ENCODE assay signal across 8 mouse cellular contexts in genomic region chr17:27819011-27819410, GRCm38 (mm10). TPM values are rescaled to one million over a fixed set of nuclear protein-coding genes. Genes with fewer than 3 reads are reported as not detected.
DNase-seq lines count a peak whose midpoint lies in the region; ATAC-seq and TF ChIP-seq lines count a peak whose summit lies in the region.

No protein-coding gene starts in this region.

- in situ Hi-C loops in CH12.LX (cut with MboI; ENCODE audit: low pct_ligation_motif_present, low pct_unique_long_range_greater_than_20kb, low sequenced_read_pairs), result loop anchor here (5.0 kb wide), 1 partner anchor 37 kb away; no protein-coding TSS in a partner anchor

- peak overlapping the region; percentile 96 for H3K9ac ChIP-seq in heart, embryonic 11.5 days (ENCODE audit: low read depth, low read length)
- H3K9ac ChIP-seq in CH12.LX (ENCODE audit: insufficient read depth, low read depth), result peak overlapping the region; percentile 88
- H3K9ac ChIP-seq in forebrain, embryonic 13.5 days, result peak overlapping the region; percentile 98
- peak overlapping the region; percentile 94 for H3K9ac ChIP-seq in liver, embryonic 14.5 days (replicated peaks)

- TF ChIP-seq EP300 in CH12.LX (IDR thresholded peaks at IDR 0.05; ENCODE audit: low read length), result no peak
- TF ChIP-seq EP300 in liver, embryonic 14.5 days (IDR thresholded peaks at IDR 0.05; ENCODE audit: low read depth), result no peak

- no peak for TF ChIP-seq POLR2A in CH12.LX (IDR thresholded peaks at IDR 0.05; ENCODE audit: low read depth, low read length)

- no peak for TF ChIP-seq RAD21 in CH12.LX (IDR thresholded peaks at IDR 0.05; ENCODE audit: low read depth, low read length)

- H3K27me3 ChIP-seq in heart, embryonic 11.5 days (ENCODE audit: control insufficient read depth, insufficient read depth, low read length), result no peaks in the 10 kb centered on the region
- H3K27me3 ChIP-seq in CH12.LX (replicated peaks), result no peaks in the 10 kb centered on the region
- H3K27me3 ChIP-seq in forebrain, embryonic 13.5 days, result no peaks in the 10 kb centered on the region
- no peaks in the 10 kb centered on the region for H3K27me3 ChIP-seq in liver, embryonic 14.5 days (ENCODE audit: control insufficient read depth, insufficient read depth, low read length)

- peaks cover 45% of the 10 kb centered on the region for H3K79me2 ChIP-seq in CH12.LX (replicated peaks; ENCODE audit: control insufficient read depth, extremely low read depth, insufficient read depth, poor library complexity, severe bottlenecking)

- H3K4me1 ChIP-seq in heart, embryonic 11.5 days (ENCODE audit: control insufficient read depth, insufficient read depth, low read length), result peaks cover 19% of the 10 kb centered on the region
- H3K4me1 ChIP-seq in CH12.LX (ENCODE audit: control insufficient read depth in 1 of 2, insufficient read depth in 2 of 2), result peaks cover 3 to 53% of the 10 kb centered on the region in 2 experiments
- H3K4me1 ChIP-seq in forebrain, embryonic 13.5 days, result peaks cover 29% of the 10 kb centered on the region
- H3K4me1 ChIP-seq in liver, embryonic 14.5 days (replicated peaks; ENCODE audit: control insufficient read depth in 2 of 2, insufficient read depth in 2 of 2, low read length in 1 of 2), result peaks cover 21 to 36% of the 10 kb centered on the region in 2 experiments

- H3K27ac ChIP-seq in heart, embryonic 11.5 days (ENCODE audit: low read depth, low read length), result peak overlapping the region; percentile 79
- no peak overlapping the region for H3K27ac ChIP-seq in CH12.LX (ENCODE audit: insufficient read depth, low read depth)
- H3K27ac ChIP-seq in forebrain, embryonic 13.5 days, result no peak overlapping the region
- H3K27ac ChIP-seq in liver, embryonic 14.5 days, result peak overlapping the region; percentile 85

- peak overlapping the region; percentile 98 for H3K4me2 ChIP-seq in heart, embryonic 11.5 days
- peak overlapping the region; percentile 83 for H3K4me2 ChIP-seq in CH12.LX (ENCODE audit: insufficient read depth, low read depth, poor library complexity, severe bottlenecking)
- H3K4me2 ChIP-seq in forebrain, embryonic 13.5 days, result peak overlapping the region; percentile 98
- H3K4me2 ChIP-seq in liver, embryonic 14.5 days (ENCODE audit: low read depth), result peak overlapping the region; percentile 97

- DNase-seq in heart, postnatal 14 days, result no peak
- DNase-seq in CH12.LX (ENCODE audit: extremely low read depth), result no peak
- no peak for DNase-seq in liver, embryonic 14.5 days (ENCODE audit: low read depth in 3 of 3, low spot score in 3 of 3)
- no peak for DNase-seq in c-Kit-positive CD71-positive TER-119-positive erythroid progenitor cells, embryonic 14.5 days (ENCODE audit: low spot score)
- no peak for DNase-seq in spleen, adult 12 weeks (ENCODE audit: low spot score)
- DNase-seq in adrenal gland, postnatal 14 days, result no peak

- WGBS in heart, embryonic 11.5 days (ENCODE audit: insufficient replicate concordance), result 16% methylated on average over 7 of the region's 7 CpGs
- WGBS in forebrain, embryonic 13.5 days, result 21% methylated on average over 7 of the region's 7 CpGs
- 20% methylated on average over 7 of the region's 7 CpGs for WGBS in liver, embryonic 14.5 days (ENCODE audit: insufficient replicate concordance)

- no peak for ATAC-seq in heart, embryonic 11.5 days (replicated peaks; ENCODE audit: insufficient number of reproducible peaks, low FRiP score, low TSS enrichment)
- no peak for ATAC-seq in forebrain, embryonic 13.5 days
- no peak for ATAC-seq in liver, embryonic 14.5 days (ENCODE audit: insufficient read depth)

- H3K9me3 ChIP-seq in heart, embryonic 11.5 days (replicated peaks; ENCODE audit: control insufficient read depth, low read length), result no peaks in the 10 kb centered on the region
- no peaks in the 10 kb centered on the region for H3K9me3 ChIP-seq in CH12.LX (replicated peaks; ENCODE audit: low read length)
- H3K9me3 ChIP-seq in forebrain, embryonic 13.5 days (replicated peaks), result no peaks in the 10 kb centered on the region
- no peaks in the 10 kb centered on the region for H3K9me3 ChIP-seq in liver, embryonic 14.5 days (ENCODE audit: control insufficient read depth, low read length)

- TF ChIP-seq CTCF in CH12.LX (conservative IDR thresholded peaks at IDR 0.05 in 1 of 2, IDR thresholded peaks at IDR 0.05 in 1 of 2; ENCODE audit: low read depth in 2 of 2, low read length in 2 of 2), result no peak
- TF ChIP-seq CTCF in liver, embryonic 14.5 days (IDR thresholded peaks at IDR 0.05; ENCODE audit: low read depth), result no peak

- dilution Hi-C loops in CH12.LX (cut with MboI; ENCODE audit: extremely low pct_ligation_motif_present, extremely low pct_unique_long_range_greater_than_20kb, low sequenced_read_pairs), result no loop called here

- H3K4me3 ChIP-seq in heart, embryonic 11.5 days (ENCODE audit: low read depth, low read length), result peak overlapping the region; percentile 95
- peak overlapping the region; percentile 79 to 98 (median 85) for H3K4me3 ChIP-seq in CH12.LX (replicated peaks in 1 of 3; ENCODE audit: low read depth in 2 of 3, low read length in 2 of 3, poor library complexity in 1 of 3)
- H3K4me3 ChIP-seq in forebrain, embryonic 13.5 days, result peak overlapping the region; percentile 98
- H3K4me3 ChIP-seq in liver, embryonic 14.5 days (ENCODE audit: insufficient read depth in 1 of 2, low read depth in 2 of 2, low read length in 2 of 2), result peak overlapping the region; percentile 84 to 86

- H3K36me3 ChIP-seq in heart, embryonic 11.5 days (ENCODE audit: control insufficient read depth, insufficient read depth, low read length), result no peaks in the 10 kb centered on the region
- H3K36me3 ChIP-seq in CH12.LX (replicated peaks in 1 of 2; ENCODE audit: control insufficient read depth in 1 of 2, insufficient read depth in 1 of 2, low read length in 1 of 2), result peaks cover 0 to 16% of the 10 kb centered on the region in 2 experiments
- H3K36me3 ChIP-seq in forebrain, embryonic 13.5 days (ENCODE audit: poor library complexity, severe bottlenecking), result no peaks in the 10 kb centered on the region
- no peaks in the 10 kb centered on the region for H3K36me3 ChIP-seq in liver, embryonic 14.5 days (replicated peaks; ENCODE audit: control insufficient read depth, insufficient read depth, low read depth)

- intact Hi-C loops in heart, postnatal 14 days (cut with DNase I), result no loop called here

TF ChIP-seq in CH12.LX, 34 proteins besides CTCF, POLR2A, EP300 and RAD21:
- TF ChIP-seq CHD1 (IDR thresholded peaks at IDR 0.05; ENCODE audit: low read depth, low read length) (no peak), NELFE (IDR thresholded peaks at IDR 0.05; ENCODE audit: low read depth, low read length) (no peak), BHLHE40 (IDR thresholded peaks at IDR 0.05; ENCODE audit: low read depth, low read length) (no peak), MAZ (IDR thresholded peaks at IDR 0.05; ENCODE audit: low read depth, low read length) (no peak), CHD2 (IDR thresholded peaks at IDR 0.05; ENCODE audit: low read length) (no peak), MAX (IDR thresholded peaks at IDR 0.05; ENCODE audit: low read length) (no peak), HCFC1 (IDR thresholded peaks at IDR 0.05; ENCODE audit: low read depth, low read length) (no peak), JUND (conservative IDR thresholded peaks at IDR 0.05; ENCODE audit: low read depth, low read length) (no peak), NRF1 (IDR thresholded peaks at IDR 0.05; ENCODE audit: low read depth, low read length) (no peak), UBTF (IDR thresholded peaks at IDR 0.05; ENCODE audit: low read depth, low read length) (no peak), USF1 (IDR thresholded peaks at IDR 0.05; ENCODE audit: low read depth, low read length) (no peak), MEF2A (IDR thresholded peaks at IDR 0.05; ENCODE audit: borderline replicate concordance, low read depth, low read length) (no peak), ZNF384 (IDR thresholded peaks at IDR 0.05; ENCODE audit: low read depth, low read length) (no peak), JUN (IDR thresholded peaks at IDR 0.05; ENCODE audit: insufficient read depth, low read depth, low read length) (no peak), KAT2A (IDR thresholded peaks at IDR 0.05; ENCODE audit: insufficient replicate concordance, low read length) (no peak), ZKSCAN1 (IDR thresholded peaks at IDR 0.05; ENCODE audit: borderline replicate concordance, low read depth, low read length) (no peak)
TF ChIP-seq in CH12.LX: peak in this region for 0.

RNA-seq across cellular contexts. Expression of gene D17Wsu92e, which starts 1.4 kb away (rescaled TPM):
- 11.8 and 12.5 TPM in 2 replicates for polyA plus RNA-seq in heart, embryonic 11.5 days (2014; fragmentation: Nextera tagmentation; extraction: Ambion mirVana)
- total RNA-seq in heart, postnatal 14 days (2021), result 100 to 1,000 TPM; 114 to 117 TPM
- total RNA-seq in CH12.LX (2012; rRNA removed) (44.2 and 46.4 TPM in 2 replicates), CH12.LX (2014; rRNA removed) (33.1 and 34.9 TPM in 2 replicates)
- polyA plus RNA-seq in CH12.LX (2012; ENCODE audit: insufficient read length, low read depth), result 70.8 and 73.5 TPM in 2 replicates
- 9.1 and 11.3 TPM in 2 replicates for polyA plus RNA-seq in forebrain, embryonic 13.5 days (2015; fragmentation: Nextera tagmentation; extraction: Ambion mirVana)
- 20.6 and 24.2 TPM in 2 replicates for polyA plus RNA-seq in liver, embryonic 14.5 days (2012; rRNA removed)
- polyA plus RNA-seq in liver, embryonic 14.5 days (2014; fragmentation: Nextera tagmentation; extraction: Ambion mirVana), result 10.7 and 14.1 TPM in 2 replicates
- 142 and 151 TPM in 2 replicates for total RNA-seq in adrenal gland, postnatal 14 days (2021)

RNA-seq across cellular contexts. Expression of gene Snrpc, which starts 18.9 kb away (rescaled TPM):
- 226 and 242 TPM in 2 replicates for polyA plus RNA-seq in heart, embryonic 11.5 days (2014; fragmentation: Nextera tagmentation; extraction: Ambion mirVana)
- 10 to 100 TPM; 61.8 to 70.0 TPM for total RNA-seq in heart, postnatal 14 days (2021)
- total RNA-seq in CH12.LX (2012; rRNA removed) (154 and 173 TPM in 2 replicates), CH12.LX (2014; rRNA removed) (165 and 171 TPM in 2 replicates)
- polyA plus RNA-seq in CH12.LX (2012; ENCODE audit: insufficient read length, low read depth), result 184 and 194 TPM in 2 replicates
- 381 and 396 TPM in 2 replicates for polyA plus RNA-seq in forebrain, embryonic 13.5 days (2015; fragmentation: Nextera tagmentation; extraction: Ambion mirVana)
- 85.1 and 105 TPM in 2 replicates for polyA plus RNA-seq in liver, embryonic 14.5 days (2012; rRNA removed)
- polyA plus RNA-seq in liver, embryonic 14.5 days (2014; fragmentation: Nextera tagmentation; extraction: Ambion mirVana), result 145 and 150 TPM in 2 replicates
- 93.1 and 94.6 TPM in 2 replicates for total RNA-seq in adrenal gland, postnatal 14 days (2021)

RNA-seq across cellular contexts. Expression of gene Uhrf1bp1, which starts 37.2 kb away (rescaled TPM):
- 3.8 and 4.1 TPM in 2 replicates for polyA plus RNA-seq in heart, embryonic 11.5 days (2014; fragmentation: Nextera tagmentation; extraction: Ambion mirVana)
- 10 to 100 TPM; 14.3 to 18.7 TPM for total RNA-seq in heart, postnatal 14 days (2021)
- total RNA-seq in CH12.LX (2012; rRNA removed) (9.8 and 13.1 TPM in 2 replicates), CH12.LX (2014; rRNA removed) (5.7 and 6.0 TPM in 2 replicates)
- polyA plus RNA-seq in CH12.LX (2012; ENCODE audit: insufficient read length, low read depth), result 12.2 and 13.6 TPM in 2 replicates
- polyA plus RNA-seq in forebrain, embryonic 13.5 days (2015; fragmentation: Nextera tagmentation; extraction: Ambion mirVana), result 4.7 and 5.5 TPM in 2 replicates
- 2.9 and 3.1 TPM in 2 replicates for polyA plus RNA-seq in liver, embryonic 14.5 days (2012; rRNA removed)
- 1.8 and 2.4 TPM in 2 replicates for polyA plus RNA-seq in liver, embryonic 14.5 days (2014; fragmentation: Nextera tagmentation; extraction: Ambion mirVana)
- total RNA-seq in adrenal gland, postnatal 14 days (2021), result 24.4 and 29.9 TPM in 2 replicates

Comparison
In these comparisons a context has a peak if more than half of its experiments do, and no peak if none do; other contexts are left out.
1. H3K27ac ChIP-seq: peak in heart, embryonic 11.5 days (single experiment) and liver, embryonic 14.5 days (single experiment); none in CH12.LX (single experiment) and forebrain, embryonic 13.5 days (single experiment).
2. Peak in every context shown above with its lines, with median percentiles within 50 percentile points of each other: H3K4me2 ChIP-seq, H3K4me3 ChIP-seq and H3K9ac ChIP-seq.